Mouse (Mus musculus): ENCODE data around the gene Ttc7.
"Not testable (repeated sequence)": the region's sequence is repeated elsewhere in the genome, so short reads cannot be mapped to it uniquely, and the experiment has no call there.

Gene Ttc7

GRCm38 (mm10) chr17:87286481-87287143, 3.9 kb downstream of the Ttc7 start:
- DNase-seq: no peak

- DNase-seq: no peak
These were observed 4.6 kb downstream of the Ttc7 start for GRCm38 (mm10) chr17:87287197-87287777.

- no peak for DNase-seq
These were observed 5.4 kb downstream of the Ttc7 start for GRCm38 (mm10) chr17:87288131-87288530.

- no peak for DNase-seq
These were observed 6.7 kb downstream of the Ttc7 start for GRCm38 (mm10) chr17:87289367-87289766.

- no peak for DNase-seq
These were observed 8.4 kb downstream of the Ttc7 start for GRCm38 (mm10) chr17:87291037-87291436.

- no peak for DNase-seq
These were observed 9.1 kb downstream of the Ttc7 start for GRCm38 (mm10) chr17:87291782-87292181.

GRCm38 (mm10) chr17:87293125-87293524, 10.4 kb downstream of the Ttc7 start:
- no peak for DNase-seq

- DNase-seq: no peak
These were observed 13.1 kb downstream of the Ttc7 start for GRCm38 (mm10) chr17:87295738-87296137.

GRCm38 (mm10) chr17:87296701-87297100, 14.0 kb downstream of the Ttc7 start:
- not testable (repeated sequence) for DNase-seq

GRCm38 (mm10) chr17:87298944-87299343, 16.3 kb downstream of the Ttc7 start:
- no peak for DNase-seq

GRCm38 (mm10) chr17:87300340-87300739, 17.7 kb downstream of the Ttc7 start:
- DNase-seq: no peak

- not testable (repeated sequence) for DNase-seq
These were observed 18.9 kb downstream of the Ttc7 start for GRCm38 (mm10) chr17:87301607-87302006.

GRCm38 (mm10) chr17:87302014-87302794, 19.5 kb downstream of the Ttc7 start:
- no peak for DNase-seq

GRCm38 (mm10) chr17:87304151-87304894, 21.6 kb downstream of the Ttc7 start:
- DNase-seq: no peak

GRCm38 (mm10) chr17:87305065-87305464, 22.4 kb downstream of the Ttc7 start:
- no peak for DNase-seq

- no peak for DNase-seq
These were observed 24.1 kb downstream of the Ttc7 start for GRCm38 (mm10) chr17:87306746-87307145.

- DNase-seq: no peak
These were observed 26.5 kb downstream of the Ttc7 start for GRCm38 (mm10) chr17:87309073-87309788.

- DNase-seq: no peak
These were observed 27.8 kb downstream of the Ttc7 start for GRCm38 (mm10) chr17:87310497-87310896.

- DNase-seq: no peak
These were observed 29.7 kb downstream of the Ttc7 start for GRCm38 (mm10) chr17:87312351-87312750.

GRCm38 (mm10) chr17:87312924-87313870, 30.5 kb downstream of the Ttc7 start:
- peak; percentile 28 for DNase-seq

GRCm38 (mm10) chr17:87314121-87314520, 31.4 kb downstream of the Ttc7 start:
- peak; percentile 45 for DNase-seq

Measured in cerebellum, adult 9-10 months (tissue).